Mouse (Mus musculus): Measurements from ENCODE around the gene Zbtb25. TPM values are rescaled to one million over a fixed set of nuclear protein-coding genes. Genes with fewer than 3 reads are reported as not detected.

Gene Zbtb25
- polyA plus RNA-seq (2012; rRNA removed) = 17.9 and 20.3 TPM in 2 replicates

DNA sequence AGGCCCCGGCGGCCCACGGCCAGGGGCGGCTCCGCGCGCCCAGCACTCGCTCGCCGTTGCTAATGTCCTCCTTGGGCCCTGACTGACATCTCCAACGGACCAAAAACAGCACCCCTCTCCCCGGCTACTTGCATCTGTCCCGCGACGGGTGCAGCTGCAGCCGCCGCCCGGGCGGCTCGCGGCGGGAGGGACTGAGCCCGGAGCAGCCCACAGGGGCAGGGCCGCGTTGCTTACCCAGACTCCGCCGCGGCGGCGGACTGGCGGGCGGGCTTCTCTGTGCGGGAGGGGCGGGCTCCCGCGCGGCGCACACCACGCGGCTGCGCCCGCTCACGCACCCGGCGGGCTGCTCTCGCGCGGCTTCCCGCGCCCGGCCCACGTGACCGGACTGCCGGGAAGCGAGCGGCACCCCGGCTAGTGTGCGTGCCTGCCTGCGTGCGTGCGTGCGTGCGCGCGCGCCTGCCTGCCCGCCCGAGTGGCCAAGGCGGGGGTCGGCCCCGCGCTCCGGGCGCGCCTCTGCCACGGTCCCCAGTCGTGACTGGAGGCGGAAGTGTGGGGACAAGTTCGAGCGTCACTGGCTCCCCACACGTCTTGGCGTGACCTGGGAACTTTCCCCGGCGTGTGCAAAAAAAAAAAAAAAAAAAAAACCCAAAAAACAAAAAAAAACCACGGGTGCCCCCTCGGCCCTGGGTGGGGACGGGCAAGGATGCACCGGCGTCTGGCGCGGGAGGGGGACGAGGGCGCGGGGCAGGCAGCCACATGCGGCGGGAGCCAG is at the start of gene Zbtb25:
Zbtb25 (minus strand) TSS at position 397 of the 772 bp plus-strand sequence.
- peak within 1 kb of the TSS; percentile 100 for H3K27ac ChIP-seq (ENCODE audit: insufficient read depth, low read length)
- peaks cover 9% of the 10 kb centered on the region; the same call in 1 of the 2 replicates for H3K4me1 ChIP-seq (ENCODE audit: control insufficient read depth, insufficient read depth, low read length)

DNA sequence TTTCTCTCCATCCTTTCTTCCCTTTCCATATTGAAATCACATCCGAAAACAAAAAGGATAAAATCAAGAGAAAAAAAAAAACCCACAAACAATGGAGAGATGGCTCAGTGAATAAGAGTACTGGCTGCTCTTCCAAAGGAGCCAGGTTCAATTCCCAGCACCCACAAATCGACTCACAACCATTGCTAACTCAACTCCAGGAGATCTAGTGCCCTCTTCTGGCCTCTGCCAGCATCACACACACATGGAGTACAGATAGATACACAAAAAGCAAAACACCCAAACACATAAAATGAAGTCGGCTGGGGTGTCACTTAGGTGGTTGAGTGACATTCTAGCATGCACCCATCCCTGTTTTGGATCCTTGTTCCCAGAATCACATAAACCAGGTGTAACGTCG is 48.9 kb upstream of the Zbtb25 start:
- no peak overlapping the region for H3K27ac ChIP-seq (ENCODE audit: insufficient read depth, low read length)
- TF ChIP-seq POLR2A (IDR thresholded peaks at IDR 0.05; ENCODE audit: extremely low read depth, insufficient read depth, low read length) = no peak
- no peak for TF ChIP-seq CTCF (IDR thresholded peaks at IDR 0.05; ENCODE audit: extremely low read depth, insufficient read depth, low read length)
- no peaks in the 10 kb centered on the region for H3K4me1 ChIP-seq (ENCODE audit: control insufficient read depth, insufficient read depth, low read length)
- no peak overlapping the region for H3K4me3 ChIP-seq (ENCODE audit: insufficient read depth, low read length)

More for the DNA sequence above, at the start of gene Zbtb25:
- peak within 1 kb of the TSS; percentile 92 for H3K4me3 ChIP-seq (ENCODE audit: insufficient read depth, low read length)
- TF ChIP-seq CTCF (IDR thresholded peaks at IDR 0.05; ENCODE audit: extremely low read depth, insufficient read depth, low read length) = no peak
- TF ChIP-seq POLR2A (IDR thresholded peaks at IDR 0.05; ENCODE audit: extremely low read depth, insufficient read depth, low read length) = peak; percentile 66

DNA sequence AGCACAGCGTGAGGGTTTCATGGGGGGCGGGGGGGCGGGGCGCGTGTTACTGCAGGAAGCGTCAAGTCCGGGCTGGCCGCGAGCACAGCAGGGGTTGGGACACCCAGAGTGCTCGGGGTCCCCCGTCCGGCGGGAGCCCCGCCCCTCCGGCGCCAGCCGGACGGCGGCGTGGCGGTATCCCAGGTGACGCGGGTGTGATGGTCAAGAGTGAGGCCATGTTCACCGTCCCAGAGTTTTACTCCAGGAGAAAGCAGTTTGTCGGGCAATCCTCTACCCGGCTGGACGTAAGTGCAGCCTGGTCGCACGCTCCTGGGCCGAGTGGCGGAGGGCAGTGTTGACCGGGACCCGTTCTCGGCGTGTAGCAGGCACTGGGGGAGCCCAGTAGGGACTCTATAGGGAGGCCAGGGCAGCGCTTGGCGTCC is 48.0 kb upstream of the Zbtb25 start, which contains the start of gene Ppp1r36:
Ppp1r36 (plus strand) TSS at position 106 of the 422 bp plus-strand sequence.
- TF ChIP-seq CTCF (IDR thresholded peaks at IDR 0.05; ENCODE audit: extremely low read depth, insufficient read depth, low read length) = no peak
- no peak for TF ChIP-seq POLR2A (IDR thresholded peaks at IDR 0.05; ENCODE audit: extremely low read depth, insufficient read depth, low read length)
- Histone ChIP-seq H3K4me1 (ENCODE audit: control insufficient read depth, insufficient read depth, low read length) (no peaks in the 10 kb centered on the region), H3K27ac (ENCODE audit: insufficient read depth, low read length) (no peak within 1 kb of the TSS), H3K4me3 (ENCODE audit: insufficient read depth, low read length) (no peak within 1 kb of the TSS; the same call in 1 of the 2 replicates)

DNA sequence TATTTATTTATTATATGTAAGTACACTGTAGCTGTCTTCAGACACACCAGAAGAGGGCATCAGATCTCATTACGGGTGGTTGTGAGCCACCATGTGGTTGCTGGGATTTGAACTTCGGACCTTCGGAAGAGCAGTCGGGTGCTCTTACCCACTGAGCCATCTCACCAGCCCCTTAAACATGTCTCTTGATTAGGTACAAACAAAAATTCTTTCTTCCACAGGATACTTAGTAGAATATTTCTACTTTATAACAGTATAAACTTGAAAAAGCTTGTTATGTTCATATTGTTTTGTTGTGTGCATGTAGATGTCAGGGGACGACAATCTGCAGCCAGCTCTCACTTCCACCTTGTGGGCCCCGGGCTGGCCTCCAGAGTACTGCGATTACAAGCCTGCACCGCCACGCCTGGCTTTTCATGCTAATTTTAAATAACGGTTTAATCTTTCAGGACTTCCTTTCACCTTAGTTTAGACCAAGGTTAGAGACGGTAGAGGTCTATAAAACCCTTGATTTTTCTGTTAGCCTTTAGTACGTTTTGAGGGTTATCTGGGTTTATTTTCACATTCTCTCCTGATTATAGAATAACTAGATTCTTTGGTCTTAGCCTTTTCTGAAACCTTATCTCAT is 46.1 kb upstream of the Zbtb25 start:
- TF ChIP-seq POLR2A (IDR thresholded peaks at IDR 0.05; ENCODE audit: extremely low read depth, insufficient read depth, low read length) (no peak), CTCF (IDR thresholded peaks at IDR 0.05; ENCODE audit: extremely low read depth, insufficient read depth, low read length) (no peak)

DNA sequence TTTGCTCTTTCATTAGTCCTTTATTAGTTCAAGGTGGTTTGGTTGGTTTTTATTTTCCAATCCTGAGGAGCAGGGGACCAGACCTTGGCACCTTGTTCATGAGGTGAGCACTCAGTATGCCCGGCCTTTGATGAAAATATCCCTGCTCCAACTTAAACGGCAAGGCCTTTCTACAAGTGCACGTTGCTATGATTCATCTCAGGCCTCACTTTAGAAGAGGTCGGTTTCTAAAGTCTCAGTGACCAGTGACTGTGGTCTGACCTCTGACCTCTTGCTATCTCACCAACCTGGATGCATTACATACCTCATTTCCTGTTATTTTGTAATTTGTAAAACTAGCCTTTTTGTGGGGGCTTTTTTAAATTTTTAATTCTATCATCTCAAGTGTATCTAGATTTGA is 39.8 kb upstream of the Zbtb25 start:
- no peaks in the 10 kb centered on the region for H3K4me1 ChIP-seq (ENCODE audit: control insufficient read depth, insufficient read depth, low read length)
- TF ChIP-seq CTCF (IDR thresholded peaks at IDR 0.05; ENCODE audit: extremely low read depth, insufficient read depth, low read length) = no peak
- TF ChIP-seq POLR2A (IDR thresholded peaks at IDR 0.05; ENCODE audit: extremely low read depth, insufficient read depth, low read length) = no peak
- H3K4me3 ChIP-seq (ENCODE audit: insufficient read depth, low read length) = no peak overlapping the region
- no peak overlapping the region for H3K27ac ChIP-seq (ENCODE audit: insufficient read depth, low read length)

More for the DNA sequence above, 46.1 kb upstream of the Zbtb25 start:
- Histone ChIP-seq H3K4me3 (ENCODE audit: insufficient read depth, low read length) (no peak overlapping the region), H3K4me1 (ENCODE audit: control insufficient read depth, insufficient read depth, low read length) (no peaks in the 10 kb centered on the region), H3K27ac (ENCODE audit: insufficient read depth, low read length) (no peak overlapping the region)

DNA sequence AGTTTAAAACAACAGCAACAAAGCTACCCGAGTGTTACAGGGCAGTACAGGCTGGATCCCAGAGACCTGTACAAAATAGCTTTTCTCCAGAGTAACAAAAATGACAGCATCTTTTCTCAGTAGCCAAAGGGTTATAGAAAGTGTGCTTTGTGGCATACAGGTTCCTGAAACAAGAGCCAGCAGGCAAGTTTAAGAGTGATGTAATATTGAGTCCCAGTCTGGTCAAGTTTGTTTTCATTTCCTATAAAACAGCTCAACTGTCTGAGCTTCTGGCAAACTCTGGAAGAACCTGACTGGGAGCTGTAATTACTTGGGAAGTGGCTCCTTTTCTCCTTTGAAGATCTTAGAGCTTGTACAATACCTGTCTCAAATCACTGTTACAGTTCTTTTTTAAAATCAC is 37.8 kb upstream of the Zbtb25 start:
- TF ChIP-seq CTCF (IDR thresholded peaks at IDR 0.05; ENCODE audit: extremely low read depth, insufficient read depth, low read length) (no peak), POLR2A (IDR thresholded peaks at IDR 0.05; ENCODE audit: extremely low read depth, insufficient read depth, low read length) (no peak)
- Histone ChIP-seq H3K4me3 (ENCODE audit: insufficient read depth, low read length) (no peak overlapping the region), H3K4me1 (ENCODE audit: control insufficient read depth, insufficient read depth, low read length) (peaks cover 3% of the 10 kb centered on the region; the same call in 1 of the 2 replicates), H3K27ac (ENCODE audit: insufficient read depth, low read length) (no peak overlapping the region)

DNA sequence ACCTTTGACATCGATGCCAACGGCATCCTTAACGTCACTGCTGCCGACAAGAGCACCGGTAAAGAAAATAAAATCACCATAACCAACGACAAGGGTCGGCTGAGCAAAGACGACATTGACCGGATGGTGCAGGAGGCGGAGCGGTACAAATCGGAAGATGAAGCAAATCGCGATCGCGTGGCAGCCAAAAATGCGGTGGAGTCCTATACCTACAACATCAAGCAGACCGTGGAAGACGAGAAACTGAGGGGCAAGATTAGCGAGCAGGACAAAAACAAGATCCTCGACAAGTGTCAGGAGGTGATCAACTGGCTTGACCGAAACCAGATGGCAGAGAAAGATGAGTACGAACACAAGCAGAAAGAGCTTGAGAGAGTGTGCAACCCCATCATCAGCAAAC is 36.6 kb upstream of the Zbtb25 start:
- H3K4me1 ChIP-seq (ENCODE audit: control insufficient read depth, insufficient read depth, low read length) = peaks cover 3% of the 10 kb centered on the region; the same call in 1 of the 2 replicates
- no peak for TF ChIP-seq POLR2A (IDR thresholded peaks at IDR 0.05; ENCODE audit: extremely low read depth, insufficient read depth, low read length)
- no peak for TF ChIP-seq CTCF (IDR thresholded peaks at IDR 0.05; ENCODE audit: extremely low read depth, insufficient read depth, low read length)
- no peak overlapping the region for H3K27ac ChIP-seq (ENCODE audit: insufficient read depth, low read length)
- peak overlapping the region; percentile 71 for H3K4me3 ChIP-seq (ENCODE audit: insufficient read depth, low read length)

DNA sequence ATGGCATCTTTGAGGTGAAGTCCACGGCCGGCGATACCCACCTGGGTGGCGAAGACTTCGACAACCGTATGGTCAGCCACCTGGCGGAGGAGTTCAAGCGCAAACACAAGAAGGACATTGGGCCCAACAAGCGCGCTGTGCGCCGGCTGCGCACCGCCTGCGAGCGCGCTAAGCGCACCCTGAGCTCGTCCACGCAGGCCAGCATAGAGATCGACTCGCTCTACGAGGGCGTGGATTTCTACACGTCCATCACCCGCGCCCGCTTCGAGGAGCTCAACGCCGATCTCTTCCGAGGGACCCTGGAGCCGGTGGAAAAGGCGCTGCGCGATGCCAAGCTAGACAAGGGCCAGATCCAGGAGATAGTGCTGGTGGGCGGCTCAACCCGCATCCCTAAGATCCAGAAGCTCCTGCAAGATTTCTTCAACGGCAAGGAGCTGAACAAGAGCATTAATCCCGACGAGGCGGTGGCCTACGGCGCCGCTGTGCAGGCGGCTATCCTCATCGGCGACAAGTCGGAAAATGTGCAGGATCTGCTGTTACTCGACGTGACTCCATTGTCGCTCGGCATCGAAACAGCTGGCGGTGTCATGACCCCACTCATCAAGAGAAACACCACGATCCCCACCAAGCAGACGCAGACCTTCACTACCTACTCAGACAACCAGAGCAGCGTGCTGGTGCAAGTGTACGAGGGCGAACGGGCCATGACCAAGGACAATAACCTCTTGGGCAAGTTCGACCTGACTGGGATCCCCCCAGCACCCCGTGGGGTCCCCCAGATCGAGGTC is 36.0 kb upstream of the Zbtb25 start:
- no peak for TF ChIP-seq CTCF (IDR thresholded peaks at IDR 0.05; ENCODE audit: extremely low read depth, insufficient read depth, low read length)
- no peak for TF ChIP-seq POLR2A (IDR thresholded peaks at IDR 0.05; ENCODE audit: extremely low read depth, insufficient read depth, low read length)
- Histone ChIP-seq H3K4me3 (ENCODE audit: insufficient read depth, low read length) (peak overlapping the region; percentile 71), H3K27ac (ENCODE audit: insufficient read depth, low read length) (no peak overlapping the region), H3K4me1 (ENCODE audit: control insufficient read depth, insufficient read depth, low read length) (peaks cover 3% of the 10 kb centered on the region; the same call in 1 of the 2 replicates)

DNA sequence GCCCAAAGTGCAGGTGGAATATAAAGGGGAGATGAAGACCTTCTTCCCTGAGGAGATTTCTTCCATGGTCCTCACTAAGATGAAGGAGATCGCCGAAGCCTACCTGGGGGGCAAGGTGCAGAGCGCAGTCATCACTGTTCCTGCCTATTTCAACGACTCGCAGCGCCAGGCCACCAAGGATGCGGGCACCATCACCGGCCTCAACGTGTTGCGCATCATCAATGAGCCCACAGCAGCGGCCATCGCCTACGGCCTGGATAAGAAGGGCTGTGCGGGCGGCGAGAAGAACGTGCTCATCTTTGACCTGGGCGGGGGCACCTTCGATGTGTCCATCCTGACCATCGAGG is 35.4 kb upstream of the Zbtb25 start:
- H3K4me1 ChIP-seq (ENCODE audit: control insufficient read depth, insufficient read depth, low read length) = peaks cover 3% of the 10 kb centered on the region; the same call in 1 of the 2 replicates
- no peak for TF ChIP-seq CTCF (IDR thresholded peaks at IDR 0.05; ENCODE audit: extremely low read depth, insufficient read depth, low read length)
- TF ChIP-seq POLR2A (IDR thresholded peaks at IDR 0.05; ENCODE audit: extremely low read depth, insufficient read depth, low read length) = no peak
- no peak overlapping the region for H3K27ac ChIP-seq (ENCODE audit: insufficient read depth, low read length)
- peak overlapping the region; percentile 71 for H3K4me3 ChIP-seq (ENCODE audit: insufficient read depth, low read length)

Data from cortical plate, adult 2 months (tissue).